Mouse (Mus musculus): Measurements from ENCODE around the gene Ptov1. TPM values are rescaled to one million over a fixed set of nuclear protein-coding genes. Genes with fewer than 3 reads are reported as not detected.
A peak's percentile ranks its signal among the peaks of the same experiment; 100 is the strongest.

Ptov1 gene
- polyA plus RNA-seq, 1 experiment from 2014 or later, result 288 TPM

DNA sequence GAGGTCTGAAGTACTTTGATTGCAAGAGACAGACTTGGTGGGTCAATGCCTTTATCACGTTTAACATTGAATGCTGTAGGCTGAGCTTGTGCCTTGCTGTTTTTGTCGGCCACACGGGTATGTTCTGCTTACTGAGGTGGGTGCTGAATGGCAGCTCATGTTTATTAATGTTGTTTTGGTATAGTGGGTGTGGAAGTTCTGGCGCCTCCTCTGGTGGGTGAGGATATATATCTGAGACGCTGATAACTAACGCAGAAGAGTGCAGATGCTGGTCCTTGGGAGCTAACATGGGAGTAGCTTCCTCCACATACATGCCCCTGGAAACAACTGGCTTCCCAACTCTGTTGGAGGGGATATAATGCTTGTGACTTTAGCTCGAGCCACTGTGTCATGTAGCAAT is 46.2 kb downstream of the Ptov1 start:
- Histone ChIP-seq H3K27ac (ENCODE audit: low read length) (no peak overlapping the region), H3K4me3 (ENCODE audit: low read depth, low read length) (no peak overlapping the region), H3K36me3 (ENCODE audit: insufficient read depth, low read length) (no peaks in the 10 kb centered on the region), H3K4me1 (ENCODE audit: insufficient read depth, low read depth, low read length) (peaks cover 7% of the 10 kb centered on the region; the same call in 1 of the 2 replicates), H3K4me2 (replicated peaks; ENCODE audit: low read depth, low read length) (no peak overlapping the region), H3K27me3 (replicated peaks; ENCODE audit: insufficient read depth, low read length) (no peaks in the 10 kb centered on the region), H3K9ac (replicated peaks; ENCODE audit: low read depth) (no peak overlapping the region), H3K9me3 (ENCODE audit: low read length) (no peaks in the 10 kb centered on the region)
- ATAC-seq, result no peak
- TF ChIP-seq CTCF (IDR thresholded peaks at IDR 0.05) (peak; percentile 38), EP300 (IDR thresholded peaks at IDR 0.05) (no peak)
- DNase-seq (ENCODE audit: low spot score), result no peak
- 45% methylated on average over 7 of the region's 7 CpGs for WGBS

DNA sequence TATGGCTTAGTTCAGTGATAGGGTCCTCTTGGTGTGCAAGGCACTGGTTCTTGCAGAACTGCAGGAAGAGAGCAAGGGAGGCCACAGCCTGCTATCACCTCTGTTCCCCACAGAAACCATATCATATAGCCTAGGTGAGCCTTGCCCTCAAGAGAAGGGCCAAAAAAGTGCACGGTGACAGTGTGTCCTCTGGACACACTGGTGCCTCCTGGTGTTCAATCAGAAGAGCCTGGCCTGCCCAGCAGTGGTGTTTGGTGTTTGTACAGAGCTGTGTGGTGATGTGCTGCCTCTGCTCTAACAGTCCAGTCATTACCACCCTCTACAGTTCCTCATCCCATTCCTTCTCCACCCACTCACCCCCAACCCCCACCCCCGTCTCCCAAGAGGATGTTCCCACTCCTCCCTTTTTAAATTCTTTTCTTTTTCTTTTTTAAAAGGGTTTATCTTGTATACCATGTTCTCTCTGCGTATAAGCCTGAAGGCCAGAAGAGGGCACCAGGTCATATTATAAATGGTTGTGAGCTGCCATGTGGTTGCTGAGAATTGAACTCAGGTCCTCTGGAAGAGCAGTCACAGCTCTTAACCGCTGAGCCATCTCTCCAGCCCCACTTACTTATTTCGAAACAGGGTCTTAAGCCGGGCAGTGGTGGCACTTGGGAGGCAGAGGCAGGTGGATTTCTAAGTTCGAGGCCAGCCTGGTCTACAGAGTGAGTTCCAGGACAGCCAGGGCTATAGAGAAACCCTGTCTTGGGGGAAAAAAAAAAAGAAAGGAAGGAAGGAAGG is 47.7 kb downstream of the Ptov1 start:
- no peaks in the 10 kb centered on the region for H3K27me3 ChIP-seq (replicated peaks; ENCODE audit: insufficient read depth, low read length)
- H3K9me3 ChIP-seq (ENCODE audit: low read length), result no peaks in the 10 kb centered on the region
- DNase-seq (ENCODE audit: low spot score) (no peak), ATAC-seq (no peak)
- H3K4me3 ChIP-seq (ENCODE audit: low read depth, low read length), result no peak overlapping the region
- H3K27ac ChIP-seq (ENCODE audit: low read length), result no peak overlapping the region
- 74% methylated on average over 7 of the region's 7 CpGs for WGBS
- H3K36me3 ChIP-seq (ENCODE audit: insufficient read depth, low read length), result no peaks in the 10 kb centered on the region
- H3K9ac ChIP-seq (replicated peaks; ENCODE audit: low read depth), result no peak overlapping the region
- TF ChIP-seq EP300 (IDR thresholded peaks at IDR 0.05), result no peak
- peak; percentile 28; the same call in 1 of the 2 replicates for TF ChIP-seq CTCF (IDR thresholded peaks at IDR 0.05)
- H3K4me2 ChIP-seq (replicated peaks; ENCODE audit: low read depth, low read length), result no peak overlapping the region
- H3K4me1 ChIP-seq (ENCODE audit: insufficient read depth, low read depth, low read length), result peaks cover 18% of the 10 kb centered on the region; the same call in 1 of the 2 replicates

DNA sequence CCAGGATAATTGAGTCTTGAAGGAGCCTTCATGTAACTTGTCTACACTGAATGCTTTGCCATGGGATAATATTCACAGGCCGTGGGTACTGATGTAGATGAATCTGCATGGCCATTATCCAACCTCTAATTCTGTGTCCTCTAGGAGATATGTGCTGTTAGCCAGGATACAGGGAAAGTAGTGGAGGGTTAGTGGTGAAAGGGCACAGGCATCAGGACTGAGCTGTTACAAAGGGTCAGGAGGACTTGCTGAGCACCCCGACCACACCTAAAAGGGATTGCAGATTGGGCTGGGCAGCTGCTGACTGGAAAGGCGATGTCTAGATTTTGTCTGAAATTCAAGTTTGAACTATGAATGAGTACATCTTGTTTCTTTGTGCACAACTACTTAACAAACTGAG is 49.1 kb downstream of the Ptov1 start:
- no peaks in the 10 kb centered on the region for H3K36me3 ChIP-seq (ENCODE audit: insufficient read depth, low read length)
- ATAC-seq (no peak), DNase-seq (ENCODE audit: low spot score) (no peak)
- no peak overlapping the region for H3K4me2 ChIP-seq (replicated peaks; ENCODE audit: low read depth, low read length)
- H3K4me3 ChIP-seq (ENCODE audit: low read depth, low read length), result no peak overlapping the region
- H3K27me3 ChIP-seq (replicated peaks; ENCODE audit: insufficient read depth, low read length), result no peaks in the 10 kb centered on the region
- no peak overlapping the region for H3K9ac ChIP-seq (replicated peaks; ENCODE audit: low read depth)
- H3K4me1 ChIP-seq (ENCODE audit: insufficient read depth, low read depth, low read length), result peaks cover 18% of the 10 kb centered on the region; the same call in 1 of the 2 replicates
- H3K9me3 ChIP-seq (ENCODE audit: low read length), result no peaks in the 10 kb centered on the region
- no peak for TF ChIP-seq CTCF (IDR thresholded peaks at IDR 0.05)
- TF ChIP-seq EP300 (IDR thresholded peaks at IDR 0.05), result no peak
- H3K27ac ChIP-seq (ENCODE audit: low read length), result no peak overlapping the region
- WGBS, result 70% methylated on average over 3 of the region's 3 CpGs

DNA sequence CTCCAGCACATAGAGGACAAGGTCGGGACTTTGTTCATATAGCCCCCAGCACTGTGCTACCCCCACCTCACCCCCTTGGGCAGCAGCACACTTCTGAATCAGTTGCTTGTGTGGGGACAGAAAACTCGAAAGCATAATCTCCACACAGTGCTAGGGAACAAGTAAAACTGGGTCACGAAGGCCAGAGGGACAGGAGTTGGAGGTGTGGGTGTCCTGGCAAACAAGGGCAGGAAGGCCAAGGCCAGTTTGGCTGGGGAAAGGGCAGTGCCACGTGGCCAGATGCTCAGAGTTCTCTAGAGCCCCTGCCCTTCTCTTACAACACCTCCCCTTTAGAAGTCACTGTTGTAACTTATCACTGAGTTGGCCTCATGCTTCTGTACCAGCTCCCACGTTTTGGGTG is 49.7 kb downstream of the Ptov1 start:
- TF ChIP-seq EP300 (IDR thresholded peaks at IDR 0.05), result no peak
- TF ChIP-seq CTCF (IDR thresholded peaks at IDR 0.05), result no peak
- Histone ChIP-seq H3K9me3 (ENCODE audit: low read length) (no peaks in the 10 kb centered on the region), H3K36me3 (ENCODE audit: insufficient read depth, low read length) (no peaks in the 10 kb centered on the region), H3K4me2 (replicated peaks; ENCODE audit: low read depth, low read length) (no peak overlapping the region), H3K4me1 (ENCODE audit: insufficient read depth, low read depth, low read length) (peaks cover 18% of the 10 kb centered on the region; the same call in 1 of the 2 replicates), H3K4me3 (ENCODE audit: low read depth, low read length) (no peak overlapping the region), H3K9ac (replicated peaks; ENCODE audit: low read depth) (no peak overlapping the region), H3K27me3 (replicated peaks; ENCODE audit: insufficient read depth, low read length) (no peaks in the 10 kb centered on the region), H3K27ac (ENCODE audit: low read length) (no peak overlapping the region)
- ATAC-seq (no peak), DNase-seq (ENCODE audit: low spot score) (no peak)
- 46% methylated on average over 4 of the region's 5 CpGs for WGBS

DNA sequence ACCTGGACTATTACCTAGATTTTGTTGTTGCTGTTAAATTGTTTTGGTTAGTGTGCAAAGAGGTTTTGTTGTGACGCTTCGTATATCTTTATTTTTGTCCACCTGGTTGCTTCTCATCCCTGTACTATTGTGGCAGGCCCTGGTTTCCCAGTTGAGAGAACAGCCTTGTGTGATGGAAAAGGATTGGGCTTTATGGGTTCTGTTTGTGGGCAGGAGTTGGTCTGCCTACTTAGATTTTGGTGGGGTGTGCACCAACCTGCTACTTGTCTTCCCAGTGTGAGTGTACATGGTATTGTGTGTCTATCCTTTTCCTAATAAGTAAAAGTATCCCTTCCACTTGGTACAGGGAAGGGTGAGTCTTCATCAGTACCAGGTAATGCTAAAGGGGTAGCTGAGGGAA is 50.2 kb downstream of the Ptov1 start:
- no peak overlapping the region; the same call in 1 of the 2 replicates for H3K27ac ChIP-seq (ENCODE audit: low read length)
- DNase-seq (ENCODE audit: low spot score) (no peak), ATAC-seq (no peak)
- H3K4me3 ChIP-seq (ENCODE audit: low read depth, low read length), result no peak overlapping the region
- WGBS, result 87% methylated on average over 2 of the region's 2 CpGs
- TF ChIP-seq EP300 (IDR thresholded peaks at IDR 0.05) (no peak), CTCF (IDR thresholded peaks at IDR 0.05) (no peak)
- H3K27me3 ChIP-seq (replicated peaks; ENCODE audit: insufficient read depth, low read length), result no peaks in the 10 kb centered on the region
- H3K36me3 ChIP-seq (ENCODE audit: insufficient read depth, low read length), result no peaks in the 10 kb centered on the region
- peaks cover 18% of the 10 kb centered on the region; the same call in 1 of the 2 replicates for H3K4me1 ChIP-seq (ENCODE audit: insufficient read depth, low read depth, low read length)
- H3K9me3 ChIP-seq (ENCODE audit: low read length), result no peaks in the 10 kb centered on the region
- H3K4me2 ChIP-seq (replicated peaks; ENCODE audit: low read depth, low read length), result no peak overlapping the region
- no peak overlapping the region; the same call in 1 of the 2 replicates for H3K9ac ChIP-seq (replicated peaks; ENCODE audit: low read depth)

DNA sequence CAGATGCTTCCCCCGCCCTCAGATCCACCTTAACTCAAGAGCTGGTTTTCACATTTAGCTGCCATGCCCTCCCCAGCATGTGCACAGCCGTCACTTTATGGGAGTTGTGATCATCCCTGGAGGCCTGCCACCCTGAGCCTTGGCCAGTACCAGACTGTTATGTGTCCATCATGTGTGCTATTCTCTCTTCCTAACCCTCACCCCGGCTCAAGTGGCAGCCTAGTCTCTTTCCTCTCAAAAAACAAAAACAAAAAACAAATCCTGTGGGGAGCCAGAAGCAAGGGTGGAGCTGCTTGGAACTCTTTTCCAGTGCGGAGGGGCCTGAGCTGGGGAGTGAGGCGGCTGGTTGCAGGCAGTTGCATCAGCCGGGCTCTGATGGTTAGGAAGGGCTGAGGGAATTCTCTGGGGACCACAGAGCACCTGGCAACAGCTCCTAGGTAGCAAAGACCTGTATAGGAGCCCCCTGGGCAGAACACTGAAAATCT is 50.8 kb downstream of the Ptov1 start:
- Histone ChIP-seq H3K4me1 (ENCODE audit: insufficient read depth, low read depth, low read length) (peaks cover 18% of the 10 kb centered on the region; the same call in 1 of the 2 replicates), H3K36me3 (ENCODE audit: insufficient read depth, low read length) (no peaks in the 10 kb centered on the region), H3K27ac (ENCODE audit: low read length) (no peak overlapping the region; the same call in 1 of the 2 replicates), H3K27me3 (replicated peaks; ENCODE audit: insufficient read depth, low read length) (no peaks in the 10 kb centered on the region), H3K9me3 (ENCODE audit: low read length) (no peaks in the 10 kb centered on the region), H3K4me3 (ENCODE audit: low read depth, low read length) (no peak overlapping the region; the same call in 1 of the 2 replicates), H3K9ac (replicated peaks; ENCODE audit: low read depth) (no peak overlapping the region), H3K4me2 (replicated peaks; ENCODE audit: low read depth, low read length) (0 out of 2 replicates have a peak overlapping the region, but pooled peaks have one; percentile 17)
- 35% methylated on average over 6 of the region's 6 CpGs for WGBS
- TF ChIP-seq EP300 (IDR thresholded peaks at IDR 0.05) (no peak), CTCF (IDR thresholded peaks at IDR 0.05) (no peak)
- DNase-seq (ENCODE audit: low spot score) (no peak), ATAC-seq (no peak)
